Mouse (Mus musculus): ENCODE data around the gene Fam107b.

Fam107b gene

DNA sequence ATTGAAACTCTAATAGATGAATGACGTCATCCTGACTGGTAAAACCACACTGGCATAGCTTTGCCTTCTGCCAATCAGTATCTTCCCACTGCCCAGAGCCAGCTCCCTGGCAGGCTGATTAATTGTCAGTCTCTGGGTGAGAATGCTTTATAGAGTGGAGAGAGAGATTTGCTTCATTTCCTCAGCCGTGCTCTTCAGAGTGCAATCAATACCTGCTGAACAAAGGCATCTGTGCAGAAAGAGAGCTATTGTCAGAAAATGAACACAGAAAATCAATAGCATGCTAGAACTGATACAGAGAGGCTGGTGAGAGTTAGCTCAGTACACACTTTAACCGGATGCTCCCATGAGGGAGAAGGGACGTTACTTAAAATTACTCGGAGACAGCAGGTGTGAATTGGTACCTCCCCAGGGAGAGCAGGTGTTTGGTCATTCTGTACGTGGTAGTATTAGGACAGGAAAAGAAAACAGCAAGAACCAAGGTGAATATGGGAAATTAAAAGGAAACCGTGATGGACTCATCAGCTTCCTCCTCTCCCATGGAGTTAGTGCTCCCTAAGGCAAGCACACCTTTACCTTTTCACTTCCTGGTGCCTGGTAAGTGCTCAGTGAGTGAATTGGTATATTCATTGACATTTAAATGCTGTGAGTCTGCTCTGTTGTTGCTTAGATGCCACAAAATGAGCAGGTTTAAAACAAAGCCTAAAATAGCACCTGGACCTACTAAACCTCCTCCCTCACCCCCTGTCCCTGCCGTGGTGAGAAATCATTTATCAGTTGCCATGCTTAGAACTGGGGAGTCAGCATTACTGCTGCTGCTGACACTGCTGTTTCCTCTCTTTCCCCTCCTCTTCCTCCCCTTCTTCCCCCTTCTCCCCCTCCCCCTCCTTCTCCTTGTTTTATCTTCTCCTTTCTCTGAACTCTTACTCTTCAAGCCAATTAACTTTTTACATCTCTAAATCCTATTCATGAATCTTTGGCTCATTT is 38.9 kb downstream of the Fam107b start:
- DNase-seq (ENCODE audit: extremely low spot score, low read depth, low spot score): no peak

DNA sequence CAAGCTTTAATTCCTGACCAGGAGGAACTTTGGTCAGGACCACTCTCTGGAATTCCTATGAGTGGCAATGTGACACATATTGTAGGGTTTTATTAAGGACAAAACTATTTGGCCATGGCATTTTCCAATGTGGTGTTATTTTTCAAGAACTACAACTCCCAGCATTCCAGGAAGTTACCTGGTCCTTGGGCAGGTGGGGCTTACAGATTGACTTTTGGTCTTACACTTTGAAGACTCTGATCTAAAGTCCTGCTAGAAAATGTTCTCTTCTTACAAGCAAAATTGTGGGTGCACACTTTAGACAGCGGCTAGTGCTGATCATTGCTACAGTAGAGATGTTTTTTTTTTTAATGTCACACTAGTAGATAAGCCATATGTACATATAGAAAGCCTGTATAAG is 48.2 kb downstream of the Fam107b start:
- no peak for DNase-seq (ENCODE audit: extremely low spot score, low read depth, low spot score)

DNA sequence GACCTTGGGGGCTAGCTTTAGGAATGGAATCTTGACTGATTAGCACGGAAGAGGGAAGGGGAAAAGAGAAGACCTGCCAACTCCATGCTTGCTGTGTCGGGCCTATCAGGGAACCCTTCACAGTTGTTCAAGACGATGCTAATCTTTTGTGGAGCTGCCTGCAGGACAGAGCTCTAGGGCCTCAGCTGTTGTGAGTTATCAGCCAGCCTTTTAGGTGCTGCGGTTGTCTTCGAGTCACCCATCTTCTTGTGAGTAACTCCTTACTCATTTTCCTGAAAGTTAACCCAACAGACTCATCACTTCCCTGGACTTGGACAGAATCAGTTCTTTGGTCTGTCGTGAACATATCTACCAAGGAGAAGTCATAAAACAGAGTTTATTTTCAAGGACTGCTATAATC is 51.3 kb downstream of the Fam107b start:
- no peak for DNase-seq (ENCODE audit: extremely low spot score, low read depth, low spot score)

- DNase-seq (ENCODE audit: extremely low spot score, low read depth, low spot score): no peak
Observed at GRCm38 (mm10) chr2:3622158-3622557, 51.9 kb downstream of the Fam107b start.

- DNase-seq (ENCODE audit: extremely low spot score, low read depth, low spot score): no peak
Observed at GRCm38 (mm10) chr2:3623207-3623980, 53.1 kb downstream of the Fam107b start.

- DNase-seq (ENCODE audit: extremely low spot score, low read depth, low spot score): no peak
Observed at GRCm38 (mm10) chr2:3623981-3624584, 53.8 kb downstream of the Fam107b start.

DNA sequence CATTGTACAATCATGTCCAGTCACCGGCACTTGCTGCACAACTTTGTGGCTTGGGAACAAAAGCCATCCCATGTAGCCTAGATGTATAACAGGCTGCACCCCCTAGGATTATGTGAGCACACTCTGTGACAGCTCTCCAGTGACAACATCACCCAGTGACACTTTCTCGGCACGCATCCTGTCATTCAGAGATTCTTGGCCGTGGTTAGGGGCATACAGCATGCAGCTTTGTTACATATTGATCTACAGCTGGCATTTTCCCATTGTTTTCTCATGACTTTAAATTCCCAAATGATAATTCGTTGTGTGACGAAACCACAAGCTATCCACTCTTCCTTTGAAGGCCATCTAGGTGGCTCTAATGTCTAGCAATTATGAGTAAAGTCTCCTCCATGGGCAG is 58.8 kb downstream of the Fam107b start:
- DNase-seq (ENCODE audit: extremely low spot score, low read depth, low spot score): no peak

GRCm38 (mm10) chr2:3629741-3630140 is 59.5 kb downstream of the Fam107b start:
- no peak for DNase-seq (ENCODE audit: extremely low spot score, low read depth, low spot score)

GRCm38 (mm10) chr2:3630769-3631477 is 60.6 kb downstream of the Fam107b start:
- DNase-seq (ENCODE audit: extremely low spot score, low read depth, low spot score): no peak

DNA sequence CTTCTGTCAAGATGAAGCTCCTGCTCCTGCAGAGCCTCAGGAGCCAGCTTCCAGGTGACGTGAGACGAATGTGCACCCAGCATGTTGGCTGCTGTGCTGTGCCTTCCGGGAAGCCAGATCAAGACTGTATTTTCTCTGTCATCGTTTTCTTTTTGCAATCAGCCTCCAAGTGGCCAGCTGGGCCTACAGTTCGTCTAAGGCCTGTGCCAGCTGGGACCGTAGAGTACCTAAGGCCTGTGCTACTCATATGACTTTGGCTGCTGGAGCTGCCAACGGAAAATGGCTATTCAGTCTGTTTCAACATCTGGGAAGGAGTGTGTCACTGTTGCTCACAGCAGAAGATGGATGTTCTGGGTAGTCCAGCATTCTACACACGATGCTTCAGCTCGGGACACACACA is 62.8 kb downstream of the Fam107b start:
- DNase-seq (ENCODE audit: extremely low spot score, low read depth, low spot score): no peak

DNA sequence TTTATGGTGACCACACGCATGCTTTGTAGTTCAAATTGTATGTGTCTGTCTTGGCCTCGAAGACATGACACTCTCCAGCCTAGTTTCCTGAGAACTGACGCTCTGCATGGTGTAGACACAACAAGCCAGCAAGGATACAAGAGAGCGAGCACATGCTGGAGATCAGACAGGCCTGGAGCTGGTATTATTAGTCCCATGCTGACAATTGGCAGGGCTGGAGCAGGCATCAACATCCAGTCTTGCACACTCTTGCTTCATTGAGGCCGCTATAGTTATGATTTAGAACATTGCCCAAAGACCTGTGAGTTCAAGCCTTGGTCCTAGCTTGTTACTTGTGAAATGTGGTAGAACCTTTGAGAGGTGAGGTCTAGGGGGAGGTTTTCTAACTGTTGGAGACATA is 66.5 kb downstream of the Fam107b start:
- DNase-seq (ENCODE audit: extremely low spot score, low read depth, low spot score): no peak

GRCm38 (mm10) chr2:3641001-3641770 is 70.9 kb downstream of the Fam107b start:
- no peak for DNase-seq (ENCODE audit: extremely low spot score, low read depth, low spot score)

DNA sequence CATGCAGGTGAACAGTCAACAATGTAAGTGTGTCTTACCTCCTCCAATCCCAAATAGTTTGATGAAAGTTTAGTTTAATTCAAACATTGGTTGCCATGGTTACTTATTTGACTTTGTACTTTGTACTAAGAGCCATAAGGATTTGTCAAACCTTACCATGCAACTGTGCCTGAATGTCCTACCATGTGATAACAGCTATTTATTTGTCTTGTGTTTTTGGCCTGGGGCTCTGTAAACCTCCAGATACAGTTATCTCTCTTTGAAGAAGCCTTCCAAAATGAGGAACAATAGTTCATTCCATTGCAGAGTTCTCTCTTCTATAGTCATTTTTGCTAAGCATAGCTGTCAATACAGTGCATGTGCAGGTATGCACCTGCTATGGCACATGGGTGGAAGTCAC is 72.7 kb downstream of the Fam107b start:
- DNase-seq (ENCODE audit: extremely low spot score, low read depth, low spot score): no peak

DNA sequence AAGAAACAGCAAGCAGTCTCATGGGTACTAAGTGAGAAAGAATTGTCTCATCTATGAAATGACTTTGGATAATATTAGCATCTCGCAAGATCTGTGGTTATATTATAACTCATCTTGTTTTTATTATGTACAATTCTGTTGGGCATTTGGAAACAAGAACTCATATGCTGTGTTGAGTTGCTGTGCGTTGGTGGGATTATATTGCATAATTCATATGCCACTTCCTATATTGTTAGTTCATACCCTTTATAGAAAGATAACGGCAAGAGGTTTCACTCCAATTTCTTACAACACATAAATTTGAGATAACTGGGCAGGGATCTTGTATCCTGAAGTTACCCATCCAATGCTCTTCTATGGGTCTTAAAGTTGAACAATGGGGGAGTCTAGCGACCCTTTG is 75.5 kb downstream of the Fam107b start:
- DNase-seq (ENCODE audit: extremely low spot score, low read depth, low spot score): no peak

- DNase-seq (ENCODE audit: extremely low spot score, low read depth, low spot score): no peak
Observed at GRCm38 (mm10) chr2:3649171-3649570, 78.9 kb downstream of the Fam107b start.

DNA sequence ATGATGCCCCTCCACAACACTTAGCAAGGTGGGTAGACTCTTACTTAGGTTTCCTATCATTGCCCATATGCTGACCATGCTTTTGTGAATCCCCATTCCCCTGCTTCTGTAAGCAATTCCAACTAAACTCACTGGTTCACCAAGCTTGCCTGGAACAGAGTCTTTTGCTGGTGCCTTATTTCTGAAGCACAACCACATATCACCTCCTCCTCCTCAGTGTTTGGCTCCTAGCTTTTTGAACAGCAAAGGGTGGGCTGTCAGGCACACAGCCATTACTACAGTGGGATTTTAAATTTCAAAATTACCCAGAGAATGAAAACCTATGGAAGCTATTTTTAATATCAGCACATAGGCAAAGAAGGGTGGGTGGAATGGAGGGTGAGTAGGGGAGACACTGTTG is 84.3 kb downstream of the Fam107b start:
- DNase-seq (ENCODE audit: extremely low spot score, low read depth, low spot score): no peak

DNA sequence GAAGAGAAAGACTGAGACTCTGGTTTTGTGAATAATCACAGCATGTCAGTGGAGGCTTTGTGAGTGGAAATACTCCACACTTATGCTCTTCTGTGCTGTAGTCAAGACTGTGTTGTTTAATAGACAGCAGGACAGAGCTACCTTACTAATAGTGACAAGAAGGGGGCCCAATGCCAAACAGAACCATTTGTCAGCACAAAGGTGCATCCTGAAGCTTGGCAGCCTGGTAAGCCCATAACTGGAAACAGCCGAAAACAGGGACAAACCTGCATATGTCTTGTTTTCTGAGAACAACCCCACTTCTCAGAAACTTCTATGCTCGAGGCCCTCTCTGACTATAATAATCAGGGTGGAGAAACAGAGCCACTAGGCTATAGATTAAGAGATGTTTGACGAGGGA is 85.8 kb downstream of the Fam107b start:
- no peak for DNase-seq (ENCODE audit: extremely low spot score, low read depth, low spot score)

DNA sequence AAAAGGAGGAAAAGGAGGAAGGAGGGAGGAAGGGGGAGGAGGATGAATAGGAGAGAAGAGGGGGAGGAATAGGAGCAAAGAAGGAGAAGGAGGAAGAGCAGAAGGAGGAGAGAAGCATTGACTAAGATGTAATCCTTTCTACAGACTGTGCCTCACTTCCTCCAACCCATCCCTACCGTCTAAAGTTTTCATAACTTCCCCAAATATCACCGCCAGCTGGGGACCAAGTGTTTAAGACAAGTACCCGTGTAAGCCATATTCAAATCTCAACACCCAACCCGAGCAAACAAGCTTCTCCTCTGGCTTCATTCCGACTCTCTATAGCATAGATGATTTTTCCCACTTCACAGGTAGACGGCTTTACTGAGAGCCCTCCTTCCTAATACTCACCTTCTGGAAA is 86.5 kb downstream of the Fam107b start:
- no peak for DNase-seq (ENCODE audit: extremely low spot score, low read depth, low spot score)

GRCm38 (mm10) chr2:3657376-3657775 is 87.1 kb downstream of the Fam107b start:
- DNase-seq (ENCODE audit: extremely low spot score, low read depth, low spot score): no peak

All from hindlimb bud, embryonic 11.5 days (tissue).